Mouse (Mus musculus): ENCODE data around the gene Nemp1. TPM values are rescaled to one million over a fixed set of nuclear protein-coding genes. Genes with fewer than 3 reads are reported as not detected.

The Nemp1 gene
- polyA plus RNA-seq, 1 experiment from 2014 or later, result 12.6 TPM

GRCm38 (mm10) chr10:127730285-127730932, 63.7 kb downstream of the Nemp1 start:
- Histone ChIP-seq H3K9me3 (no peaks in the 10 kb centered on the region), H3K4me3 (replicated peaks) (no peak overlapping the region), H3K36me3 (no peaks in the 10 kb centered on the region), H3K27me3 (peaks cover 22% of the 10 kb centered on the region), H3K27ac (no peak overlapping the region), H3K4me2 (no peak overlapping the region), H3K4me1 (replicated peaks) (peaks cover 6% of the 10 kb centered on the region; the same call in 1 of the 2 replicates), H3K9ac (replicated peaks) (no peak overlapping the region)
- no peak for ATAC-seq (ENCODE audit: insufficient number of reproducible peaks, insufficient read depth, low FRiP score, low TSS enrichment, low read depth)
- WGBS, result 67% methylated on average over 11 of the region's 11 CpGs

GRCm38 (mm10) chr10:127730933-127731310, 64.2 kb downstream of the Nemp1 start:
- Histone ChIP-seq H3K9ac (replicated peaks) (no peak overlapping the region), H3K27me3 (peaks cover 16% of the 10 kb centered on the region)
- WGBS, result 44% methylated on average over 9 of the region's 9 CpGs

GRCm38 (mm10) chr10:127731397-127731796, 64.7 kb downstream of the Nemp1 start:
- Histone ChIP-seq H3K27ac (no peak overlapping the region), H3K36me3 (no peaks in the 10 kb centered on the region), H3K4me2 (no peak overlapping the region), H3K4me1 (replicated peaks) (peaks cover 6% of the 10 kb centered on the region; the same call in 1 of the 2 replicates), H3K9me3 (no peaks in the 10 kb centered on the region), H3K4me3 (replicated peaks) (no peak overlapping the region), H3K9ac (replicated peaks) (no peak overlapping the region), H3K27me3 (peaks cover 15% of the 10 kb centered on the region)
- ATAC-seq (ENCODE audit: insufficient number of reproducible peaks, insufficient read depth, low FRiP score, low TSS enrichment, low read depth), result no peak
- WGBS, result 24% methylated on average over 5 of the region's 5 CpGs

More at GRCm38 (mm10) chr10:127730933-127731310, 64.2 kb downstream of the Nemp1 start:
- Histone ChIP-seq H3K9me3 (no peaks in the 10 kb centered on the region), H3K36me3 (no peaks in the 10 kb centered on the region), H3K4me2 (no peak overlapping the region), H3K4me1 (replicated peaks) (peaks cover 6% of the 10 kb centered on the region; the same call in 1 of the 2 replicates), H3K27ac (no peak overlapping the region), H3K4me3 (replicated peaks) (no peak overlapping the region)
- no peak for ATAC-seq (ENCODE audit: insufficient number of reproducible peaks, insufficient read depth, low FRiP score, low TSS enrichment, low read depth)

- Histone ChIP-seq H3K9me3 (peaks cover 3% of the 10 kb centered on the region; the same call in 1 of the 2 replicates), H3K27ac (no peak overlapping the region), H3K4me1 (replicated peaks) (peaks cover 8% of the 10 kb centered on the region; the same call in 1 of the 2 replicates), H3K9ac (replicated peaks) (no peak overlapping the region), H3K4me2 (no peak overlapping the region), H3K36me3 (no peaks in the 10 kb centered on the region), H3K4me3 (replicated peaks) (no peak overlapping the region), H3K27me3 (no peaks in the 10 kb centered on the region; the same call in 1 of the 2 replicates)
- 51% methylated on average over 5 of the region's 5 CpGs for WGBS
- no peak for ATAC-seq (ENCODE audit: insufficient number of reproducible peaks, insufficient read depth, low FRiP score, low TSS enrichment, low read depth)
Observed at GRCm38 (mm10) chr10:127734434-127734833, 67.7 kb downstream of the Nemp1 start.

GRCm38 (mm10) chr10:127736266-127736665, 69.6 kb downstream of the Nemp1 start:
- peaks cover 1% of the 10 kb centered on the region; the same call in 1 of the 2 replicates for H3K36me3 ChIP-seq
- no peak for ATAC-seq (ENCODE audit: insufficient number of reproducible peaks, insufficient read depth, low FRiP score, low TSS enrichment, low read depth)
- no peak overlapping the region for H3K4me3 ChIP-seq (replicated peaks)
- WGBS, result 77% methylated on average over 2 of the region's 2 CpGs
- no peak overlapping the region for H3K4me2 ChIP-seq
- no peak overlapping the region for H3K27ac ChIP-seq
- H3K27me3 ChIP-seq, result no peaks in the 10 kb centered on the region; the same call in 1 of the 2 replicates
- H3K9ac ChIP-seq (replicated peaks), result no peak overlapping the region
- peaks cover 14% of the 10 kb centered on the region for H3K4me1 ChIP-seq (replicated peaks)
- peaks cover 3% of the 10 kb centered on the region; the same call in 1 of the 2 replicates for H3K9me3 ChIP-seq

- Histone ChIP-seq H3K27ac (no peak overlapping the region), H3K36me3 (peaks cover 8% of the 10 kb centered on the region), H3K4me3 (replicated peaks) (no peak overlapping the region), H3K9ac (replicated peaks) (no peak overlapping the region), H3K27me3 (no peaks in the 10 kb centered on the region; the same call in 1 of the 2 replicates), H3K4me1 (replicated peaks) (peaks cover 13% of the 10 kb centered on the region), H3K9me3 (peaks cover 3% of the 10 kb centered on the region; the same call in 1 of the 2 replicates), H3K4me2 (no peak overlapping the region)
- 73% methylated on average over 4 of the region's 4 CpGs for WGBS
- ATAC-seq (ENCODE audit: insufficient number of reproducible peaks, insufficient read depth, low FRiP score, low TSS enrichment, low read depth), result no peak
Observed at GRCm38 (mm10) chr10:127736916-127737315, 70.2 kb downstream of the Nemp1 start.

GRCm38 (mm10) chr10:127737552-127737951, 70.9 kb downstream of the Nemp1 start:
- WGBS, result 30% methylated on average over 2 of the region's 2 CpGs
- Histone ChIP-seq H3K27me3 (no peaks in the 10 kb centered on the region; the same call in 1 of the 2 replicates), H3K4me3 (replicated peaks) (no peak overlapping the region), H3K9me3 (peaks cover 3% of the 10 kb centered on the region; the same call in 1 of the 2 replicates), H3K4me1 (replicated peaks) (peaks cover 13% of the 10 kb centered on the region), H3K36me3 (peaks cover 14% of the 10 kb centered on the region), H3K4me2 (no peak overlapping the region), H3K27ac (no peak overlapping the region), H3K9ac (replicated peaks) (no peak overlapping the region)
- no peak for ATAC-seq (ENCODE audit: insufficient number of reproducible peaks, insufficient read depth, low FRiP score, low TSS enrichment, low read depth)

- no peak for ATAC-seq (ENCODE audit: insufficient number of reproducible peaks, insufficient read depth, low FRiP score, low TSS enrichment, low read depth)
- Histone ChIP-seq H3K4me3 (replicated peaks) (peak overlapping the region; percentile 99; the same call in 1 of the 2 replicates), H3K4me1 (replicated peaks) (peaks cover 13% of the 10 kb centered on the region), H3K27ac (peak overlapping the region; percentile 17; the same call in 1 of the 2 replicates), H3K36me3 (peaks cover 22% of the 10 kb centered on the region), H3K9ac (replicated peaks) (no peak overlapping the region), H3K27me3 (no peaks in the 10 kb centered on the region; the same call in 1 of the 2 replicates), H3K9me3 (peaks cover 3% of the 10 kb centered on the region; the same call in 1 of the 2 replicates), H3K4me2 (peak overlapping the region; percentile 54)
- WGBS, result 48% methylated on average over 13 of the region's 13 CpGs
Observed at GRCm38 (mm10) chr10:127738151-127738882, 71.6 kb downstream of the Nemp1 start.

GRCm38 (mm10) chr10:127739083-127739660, 72.5 kb downstream of the Nemp1 start, which contains the start of gene Zbtb39:
Gene Zbtb39 (plus strand): TSS chr10:127739538.
- peaks cover 3% of the 10 kb centered on the region; the same call in 1 of the 2 replicates for H3K9me3 ChIP-seq
- H3K36me3 ChIP-seq, result peaks cover 30% of the 10 kb centered on the region
- H3K27ac ChIP-seq, result peak within 1 kb of the TSS; percentile 91
- peak; percentile 80 for ATAC-seq (ENCODE audit: insufficient number of reproducible peaks, insufficient read depth, low FRiP score, low TSS enrichment, low read depth)
- H3K4me2 ChIP-seq, result peak within 1 kb of the TSS; percentile 82
- peak within 1 kb of the TSS; percentile 99 for H3K4me3 ChIP-seq (replicated peaks)
- H3K9ac ChIP-seq (replicated peaks), result peak within 1 kb of the TSS; percentile 99
- H3K4me1 ChIP-seq (replicated peaks), result peaks cover 13% of the 10 kb centered on the region
- H3K27me3 ChIP-seq, result no peaks in the 10 kb centered on the region
- 4% methylated on average over 22 of the region's 61 CpGs for WGBS

- peaks cover 35% of the 10 kb centered on the region for H3K36me3 ChIP-seq
- under 1% methylated on average over 45 of the region's 55 CpGs for WGBS
- H3K9ac ChIP-seq (replicated peaks), result peak overlapping the region; percentile 99
- peaks cover 3% of the 10 kb centered on the region; the same call in 1 of the 2 replicates for H3K9me3 ChIP-seq
- peak; percentile 24; the same call in 1 of the 2 replicates for ATAC-seq (ENCODE audit: insufficient number of reproducible peaks, insufficient read depth, low FRiP score, low TSS enrichment, low read depth)
- peaks cover 13% of the 10 kb centered on the region for H3K4me1 ChIP-seq (replicated peaks)
- H3K27ac ChIP-seq, result peak overlapping the region; percentile 91
- peak overlapping the region; percentile 99 for H3K4me3 ChIP-seq (replicated peaks)
- H3K4me2 ChIP-seq, result peak overlapping the region; percentile 82
- H3K27me3 ChIP-seq, result no peaks in the 10 kb centered on the region
Observed at GRCm38 (mm10) chr10:127739661-127740161, 73.0 kb downstream of the Nemp1 start.

Measured in limb, embryonic 12.5 days (tissue).